Mouse (Mus musculus) spleen, embryonic (tissue): ENCODE measurements around the gene Tmem8.

Experiments
- CTCF ChIA-PET: fragments of 350-600 bp; sonication (Branson Sonifier 250); formaldehyde crosslinking; loops from one replicate; lab custom pipeline; 2022; lab: Charles Lee

Gene Tmem8

DNA sequence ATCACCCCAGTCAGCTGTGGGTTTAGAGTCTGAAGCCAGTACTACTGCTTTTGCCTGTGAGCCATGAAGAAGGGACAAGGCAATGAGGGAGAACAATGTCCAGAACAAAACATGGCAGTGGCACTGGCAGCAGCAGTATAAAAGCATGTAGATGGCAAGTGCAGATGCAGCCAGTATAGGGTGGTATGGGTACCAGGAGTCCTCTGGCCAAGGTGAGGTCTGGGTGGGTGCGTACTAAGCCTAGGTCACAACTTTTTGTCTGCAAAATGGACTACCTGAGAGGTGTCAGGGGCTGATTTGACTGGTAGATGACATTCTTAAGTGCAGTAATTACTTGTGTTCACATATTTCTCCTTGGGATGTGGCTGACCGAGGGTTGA, 24.6 kb downstream of the Tmem8 start:
- CTCF ChIA-PET: interaction anchor here (0.8 kb wide), 1 partner anchor 15 kb away, joined by 5 read pairs; no protein-coding TSS in a partner anchor

- CTCF ChIA-PET: interaction anchor here (0.7 kb wide), 1 partner anchor 252 kb away, joined by 3 read pairs; no protein-coding TSS in a partner anchor
These were observed 25.2 kb downstream of the Tmem8 start, which contains the start of gene Axin1 for GRCm38 (mm10) chr17:26138239-26138836. Gene Axin1 (plus strand): TSS chr17:26138688.

DNA sequence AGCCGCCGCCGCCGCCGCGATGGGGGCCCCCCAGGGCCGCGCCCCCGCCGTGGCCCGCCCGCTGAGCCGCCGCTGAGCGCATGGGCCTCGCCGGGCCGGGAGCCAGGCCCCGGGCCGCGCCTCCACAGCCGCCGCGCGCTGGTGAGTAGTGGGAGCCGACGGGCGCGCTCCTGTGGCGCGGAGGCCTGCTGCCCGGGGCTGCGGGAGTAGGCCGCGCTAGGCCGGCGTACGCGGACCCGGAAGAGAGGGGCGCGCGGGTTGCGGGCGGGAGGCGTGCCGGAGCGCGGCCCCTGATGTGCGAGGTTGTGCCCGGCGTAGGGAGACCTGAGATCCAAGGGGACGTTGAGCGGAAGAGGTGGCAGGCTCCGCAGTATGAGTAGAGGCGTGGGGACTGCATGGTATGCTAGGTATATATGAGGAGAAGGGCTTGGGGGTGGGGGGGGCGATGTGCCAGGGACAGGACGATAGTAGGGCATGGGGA, 25.8 kb downstream of the Tmem8 start:
- CTCF ChIA-PET: interaction anchor here (0.7 kb wide), 1 partner anchor 253 kb away, joined by 3 read pairs; no protein-coding TSS in a partner anchor

DNA sequence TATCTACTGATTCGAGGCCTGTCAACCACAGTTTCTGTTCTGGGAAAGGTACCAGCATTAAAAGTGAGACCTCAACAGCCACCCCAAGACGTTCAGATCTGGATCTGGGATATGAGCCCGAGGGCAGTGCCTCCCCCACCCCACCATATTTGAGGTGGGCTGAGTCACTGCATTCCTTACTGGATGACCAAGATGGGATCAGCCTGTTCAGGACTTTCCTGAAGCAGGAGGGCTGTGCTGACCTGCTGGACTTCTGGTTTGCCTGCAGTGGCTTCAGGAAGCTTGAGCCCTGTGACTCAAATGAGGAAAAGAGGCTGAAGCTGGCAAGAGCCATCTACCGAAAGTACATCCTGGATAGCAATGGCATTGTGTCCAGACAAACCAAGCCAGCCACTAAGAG, 29.7 kb downstream of the Tmem8 start:
- CTCF ChIA-PET: no interaction called here

DNA sequence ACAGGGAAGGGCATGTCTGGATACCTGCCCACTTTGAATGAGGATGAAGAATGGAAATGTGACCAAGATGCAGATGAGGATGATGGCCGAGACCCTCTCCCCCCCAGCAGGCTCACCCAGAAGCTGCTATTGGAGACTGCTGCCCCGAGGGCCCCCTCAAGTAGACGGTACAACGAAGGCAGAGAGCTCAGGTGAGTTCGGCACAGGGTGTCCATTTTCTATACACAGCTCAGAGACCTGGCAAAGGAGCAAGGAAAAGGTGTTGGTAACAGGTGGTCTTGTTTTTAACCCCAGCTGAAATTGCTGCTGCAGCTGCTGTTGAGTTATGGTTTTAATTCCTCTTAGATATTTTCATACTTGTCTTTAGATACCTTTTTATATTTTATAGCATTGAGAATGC, 30.3 kb downstream of the Tmem8 start:
- CTCF ChIA-PET: no interaction called here

GRCm38 (mm10) chr17:26149056-26149455, 36.0 kb downstream of the Tmem8 start:
- CTCF ChIA-PET: no interaction called here

DNA sequence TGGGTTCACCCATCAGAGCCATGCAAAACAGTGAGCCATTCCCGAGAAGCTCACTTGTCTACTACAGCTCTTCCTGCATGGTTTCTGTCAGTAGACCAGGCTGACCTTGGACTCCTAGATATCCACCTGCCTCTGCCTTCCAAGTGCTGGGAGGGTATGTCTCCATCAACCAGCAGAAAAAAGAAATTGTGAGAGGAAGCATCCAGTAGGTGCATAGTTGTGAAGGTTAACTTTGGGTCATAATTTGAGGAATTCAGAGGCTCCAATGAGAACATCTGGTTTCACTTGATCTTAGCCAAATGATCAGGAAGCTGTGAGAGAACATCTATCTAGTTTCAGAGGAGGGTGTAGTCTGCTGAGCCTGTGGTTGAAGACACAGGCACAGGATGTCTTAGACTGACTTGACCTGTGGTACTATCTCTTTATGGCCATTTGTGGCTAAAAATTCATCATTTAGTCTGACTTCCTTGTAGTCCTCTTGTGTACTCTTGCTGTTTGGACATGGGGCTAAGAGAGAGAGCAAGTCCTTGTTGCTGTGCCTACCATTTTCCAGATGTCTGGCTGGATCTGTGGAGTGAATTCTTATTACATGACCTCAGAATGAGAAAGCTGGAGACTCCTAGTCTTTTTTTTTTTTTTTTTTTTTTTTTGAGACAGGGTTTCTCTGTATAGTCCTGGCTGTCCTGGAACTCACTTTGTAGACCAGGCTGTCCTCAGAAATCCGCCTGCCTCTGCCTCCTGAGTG, 39.0 kb downstream of the Tmem8 start:
- CTCF ChIA-PET: no interaction called here

- CTCF ChIA-PET: no interaction called here
These were observed 49.6 kb downstream of the Tmem8 start for GRCm38 (mm10) chr17:26162736-26163135.

- CTCF ChIA-PET: no interaction called here
These were observed 54.9 kb downstream of the Tmem8 start for GRCm38 (mm10) chr17:26168039-26168438.
